ENCODE assay signal across 16 mouse cellular contexts in the genomic region with DNA sequence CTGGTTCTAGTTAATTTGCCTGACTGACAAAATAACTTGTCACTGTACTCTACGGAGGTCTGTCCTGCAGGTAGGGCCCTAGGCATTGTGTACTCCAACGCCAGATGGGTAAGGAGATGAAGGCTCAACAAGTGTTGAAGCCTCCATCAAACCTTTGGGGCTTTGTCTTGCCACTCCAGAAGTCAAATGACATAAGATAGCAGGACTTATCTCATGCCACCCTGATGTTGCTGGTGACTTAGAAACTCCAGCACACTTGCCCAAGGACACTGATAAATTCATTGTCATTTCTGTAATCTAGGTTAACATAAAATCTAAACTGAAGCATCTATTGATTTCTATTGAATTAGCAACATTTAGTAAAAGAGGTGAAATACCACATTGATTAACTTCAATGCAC.
"Had no signal": no experiment of that assay in that cellular context is flagged by ENCODE, and none has a peak within 500 bp of the region (broad histone marks: within the 10 kb centered on the region; RNA-seq: fewer than 3 reads in every experiment).

No protein-coding gene starts in this region.

- DNase-seq: retina, postnatal 1 day; right cerebral cortex, adult 18-20 months; right cerebral cortex, postnatal 14 days; right cerebral cortex, postnatal 25 days; right cerebral cortex, postnatal 4 days; spleen, adult 18-20 months; thymus, adult 18-20 months; thymus, adult 2 months; thymus, postnatal 14 days; thymus, postnatal 25 days; thymus, postnatal 36 days; thymus, postnatal 4 days had no signal

- H3K9ac ChIP-seq: neural tube, embryonic 13.5 days; neural tube, embryonic 15.5 days; stomach, embryonic 15.5 days had no signal

- H3K27me3 ChIP-seq: neural tube, embryonic 13.5 days; neural tube, embryonic 15.5 days; stomach, embryonic 15.5 days had no signal

- H3K4me3 ChIP-seq: neural tube, embryonic 13.5 days; neural tube, embryonic 15.5 days; stomach, embryonic 15.5 days had no signal

- H3K27ac ChIP-seq: neural tube, embryonic 13.5 days; neural tube, embryonic 15.5 days; stomach, embryonic 15.5 days; stomach, postnatal 0 days had no signal

- H3K4me1 ChIP-seq: neural tube, embryonic 13.5 days; neural tube, embryonic 15.5 days; stomach, embryonic 15.5 days had no signal

- H3K9me3 ChIP-seq: neural tube, embryonic 13.5 days; neural tube, embryonic 15.5 days; stomach, embryonic 15.5 days had no signal

- H3K36me3 ChIP-seq: neural tube, embryonic 13.5 days; neural tube, embryonic 15.5 days; stomach, embryonic 15.5 days had no signal
